Comparison of ENCODE assay signal across 11 mouse cellular contexts in genomic region chr4:9094522-9094921, GRCm38 (mm10).
DNase-seq lines count a peak whose midpoint lies in the region; ATAC-seq and TF ChIP-seq lines count a peak whose summit lies in the region.
"Had no signal": no experiment of that assay in that cellular context is flagged by ENCODE, and none has a peak within 500 bp of the region (broad histone marks: within the 10 kb centered on the region; RNA-seq: fewer than 3 reads in every experiment).

No protein-coding gene starts in this region.

- no peak overlapping the region for H3K27ac ChIP-seq in forebrain, embryonic 14.5 days (ENCODE audit: low read depth, low read length)
- no peak overlapping the region for H3K27ac ChIP-seq in forebrain, postnatal 0 days (ENCODE audit: low read depth, low read length)
- H3K27ac ChIP-seq in hindbrain, postnatal 0 days, result no peak overlapping the region
- H3K27ac ChIP-seq: liver, embryonic 15.5 days had no signal

- no peak overlapping the region; the same call in 1 of the 2 replicates for H3K4me2 ChIP-seq in forebrain, embryonic 14.5 days (ENCODE audit: low read length)
- H3K4me2 ChIP-seq in forebrain, postnatal 0 days (ENCODE audit: low read depth), result no peak overlapping the region
- no peak overlapping the region for H3K4me2 ChIP-seq in hindbrain, postnatal 0 days (ENCODE audit: low read depth, low read length)
- H3K4me2 ChIP-seq: liver, embryonic 15.5 days had no signal

- H3K9ac ChIP-seq in forebrain, embryonic 14.5 days (ENCODE audit: low read length), result no peak overlapping the region
- no peak overlapping the region for H3K9ac ChIP-seq in forebrain, postnatal 0 days
- H3K9ac ChIP-seq in hindbrain, postnatal 0 days (replicated peaks; ENCODE audit: low read length), result no peak overlapping the region
- H3K9ac ChIP-seq: liver, embryonic 15.5 days had no signal

- ATAC-seq in forebrain, embryonic 14.5 days, result peak; percentile 32; the same call in 1 of the 2 replicates
- ATAC-seq in forebrain, postnatal 0 days, result no peak
- ATAC-seq in hindbrain, postnatal 0 days, result peak; percentile 39; the same call in 1 of the 2 replicates
- ATAC-seq in granulocyte monocyte progenitor cell, adult 5-6 weeks (replicated peaks; ENCODE audit: poor library complexity, severe bottlenecking), result no peak
- ATAC-seq in frontal cortex, adult (ENCODE audit: low TSS enrichment), result no peak

- DNase-seq in forebrain, embryonic 14.5 days (ENCODE audit: low spot score), result peak; percentile 12
- no peak for DNase-seq in forebrain, postnatal 0 days
- peak; percentile 30 for DNase-seq in right cerebral cortex, postnatal 4 days
- DNase-seq in right cerebral cortex, adult 18-20 months, result no peak
- DNase-seq in hindbrain, postnatal 0 days (ENCODE audit: low spot score), result peak; percentile 43
- DNase-seq in retina, postnatal 1 day, result peak; percentile 50
- DNase-seq: cerebellum, adult 8-10 months; kidney, postnatal 25 days had no signal

- peaks cover 6% of the 10 kb centered on the region; the same call in 1 of the 2 replicates for H3K4me1 ChIP-seq in forebrain, embryonic 14.5 days (ENCODE audit: control insufficient read depth, insufficient read depth, low read length)
- no peaks in the 10 kb centered on the region for H3K4me1 ChIP-seq in forebrain, postnatal 0 days (ENCODE audit: insufficient read depth)
- H3K4me1 ChIP-seq in hindbrain, postnatal 0 days (ENCODE audit: insufficient read depth, low read length), result no peaks in the 10 kb centered on the region

- no peak for TF ChIP-seq CTCF in forebrain, postnatal 0 days (IDR thresholded peaks at IDR 0.05; ENCODE audit: low read depth)
- no peak for TF ChIP-seq CTCF in hindbrain, postnatal 0 days (IDR thresholded peaks at IDR 0.05; ENCODE audit: low read depth)

- no peak overlapping the region for H3K4me3 ChIP-seq in forebrain, embryonic 14.5 days (ENCODE audit: low read depth, low read length)
- no peak overlapping the region for H3K4me3 ChIP-seq in forebrain, postnatal 0 days (ENCODE audit: low read depth, low read length)
- H3K4me3 ChIP-seq in hindbrain, postnatal 0 days (ENCODE audit: low read length), result no peak overlapping the region
- H3K4me3 ChIP-seq: liver, embryonic 15.5 days had no signal

- no peaks in the 10 kb centered on the region for H3K27me3 ChIP-seq in forebrain, embryonic 14.5 days (replicated peaks; ENCODE audit: control insufficient read depth, insufficient read depth, low read length)
- H3K27me3 ChIP-seq in forebrain, postnatal 0 days (ENCODE audit: insufficient read depth, low read length), result no peaks in the 10 kb centered on the region
- H3K27me3 ChIP-seq in hindbrain, postnatal 0 days (ENCODE audit: insufficient read depth, low read length), result no peaks in the 10 kb centered on the region
- H3K27me3 ChIP-seq: liver, embryonic 15.5 days had no signal

- WGBS in forebrain, embryonic 14.5 days, result 15% methylated on average over 10 of the region's 10 CpGs
- WGBS in forebrain, postnatal 0 days, result 21% methylated on average over 10 of the region's 10 CpGs
- WGBS in hindbrain, postnatal 0 days, result 17% methylated on average over 10 of the region's 10 CpGs

- H3K9me3 ChIP-seq in forebrain, embryonic 14.5 days (replicated peaks; ENCODE audit: control insufficient read depth, low read length), result no peaks in the 10 kb centered on the region
- no peaks in the 10 kb centered on the region for H3K9me3 ChIP-seq in forebrain, postnatal 0 days (ENCODE audit: low read length)
- no peaks in the 10 kb centered on the region for H3K9me3 ChIP-seq in hindbrain, postnatal 0 days (ENCODE audit: low read length)
- H3K9me3 ChIP-seq: liver, embryonic 15.5 days had no signal

- no peaks in the 10 kb centered on the region for H3K36me3 ChIP-seq in forebrain, embryonic 14.5 days (ENCODE audit: control insufficient read depth, insufficient read depth, low read length)
- H3K36me3 ChIP-seq in forebrain, postnatal 0 days (ENCODE audit: insufficient read depth), result no peaks in the 10 kb centered on the region
- H3K36me3 ChIP-seq in hindbrain, postnatal 0 days (ENCODE audit: insufficient read depth, low read length), result no peaks in the 10 kb centered on the region
- H3K36me3 ChIP-seq: liver, embryonic 15.5 days had no signal

Comparison
In these comparisons a context has a peak if more than half of its experiments do, and no peak if none do; other contexts are left out.
1. ATAC-seq: peak in forebrain, embryonic 14.5 days (single experiment) and hindbrain, postnatal 0 days (single experiment); none in forebrain, postnatal 0 days (single experiment), granulocyte monocyte progenitor cell, adult 5-6 weeks (single experiment) and frontal cortex, adult (single experiment).
2. DNase-seq: peak in forebrain, embryonic 14.5 days (single experiment), right cerebral cortex, postnatal 4 days (single experiment), hindbrain, postnatal 0 days (single experiment) and retina, postnatal 1 day (single experiment); none in forebrain, postnatal 0 days (single experiment) and right cerebral cortex, adult 18-20 months (single experiment).